Mouse (Mus musculus): ENCODE measurements around the gene Acsl3. TPM values are rescaled to one million over a fixed set of nuclear protein-coding genes. Genes with fewer than 3 reads are reported as not detected.

The Acsl3 gene
- polyA plus RNA-seq (2017; shearing (Covaris generic)), result 21.5 TPM

GRCm38 (mm10) chr1:78657671-78658440 is at the start of gene Acsl3, which contains the start of gene Utp14b:
Gene Acsl3 (plus strand): TSS chr1:78657825.
Gene Utp14b (plus strand): TSS chr1:78658038.

Other genes with a start within 250 kb of the Acsl3 start
- 67.5 TPM for gene Farsb, start 168.9 kb upstream of the Acsl3 start, polyA plus RNA-seq (2017; shearing (Covaris generic))
- 1.0 TPM for gene Mogat1, start 146.8 kb upstream of the Acsl3 start, polyA plus RNA-seq (2017; shearing (Covaris generic))
- gene BC035947, start 145.7 kb upstream of the Acsl3 start, polyA plus RNA-seq (2017; shearing (Covaris generic)), result not detected
- 7.4 TPM for gene Utp14b, start 213 bp downstream of the Acsl3 start, polyA plus RNA-seq (2017; shearing (Covaris generic))
- not detected for gene Kcne4, start 158.9 kb downstream of the Acsl3 start, polyA plus RNA-seq (2017; shearing (Covaris generic))

Measured in effector memory CD4-positive, alpha-beta T cell, adult 5 months (primary cell).